Comparison of ENCODE assay signal across 21 mouse cellular contexts in genomic region chr3:65648913-65649312, GRCm38 (mm10). TPM values are rescaled to one million over a fixed set of nuclear protein-coding genes. Genes with fewer than 3 reads are reported as not detected.
DNase-seq lines count a peak whose midpoint lies in the region; ATAC-seq lines count a peak whose summit lies in the region.
"Had no signal": no experiment of that assay in that cellular context is flagged by ENCODE, and none has a peak within 500 bp of the region (broad histone marks: within the 10 kb centered on the region; RNA-seq: fewer than 3 reads in every experiment).

No protein-coding gene starts in this region.

- no peaks in the 10 kb centered on the region for H3K9me3 ChIP-seq in forebrain, embryonic 12.5 days
- no peaks in the 10 kb centered on the region for H3K9me3 ChIP-seq in forebrain, embryonic 14.5 days (replicated peaks; ENCODE audit: control insufficient read depth, low read length)
- H3K9me3 ChIP-seq in midbrain, embryonic 11.5 days (ENCODE audit: control insufficient read depth, low read length): no peaks in the 10 kb centered on the region
- H3K9me3 ChIP-seq in midbrain, embryonic 10.5 days (replicated peaks): no peaks in the 10 kb centered on the region
- no peaks in the 10 kb centered on the region for H3K9me3 ChIP-seq in stomach, embryonic 14.5 days (ENCODE audit: control insufficient read depth, low read depth, low read length)
- H3K9me3 ChIP-seq: embryonic facial prominence, embryonic 12.5 days; hindbrain, embryonic 12.5 days; limb, embryonic 15.5 days; liver, embryonic 15.5 days had no signal

- no peak overlapping the region for H3K4me2 ChIP-seq in forebrain, embryonic 12.5 days
- no peak overlapping the region for H3K4me2 ChIP-seq in forebrain, embryonic 14.5 days (ENCODE audit: low read length)
- no peak overlapping the region for H3K4me2 ChIP-seq in midbrain, embryonic 11.5 days
- H3K4me2 ChIP-seq in stomach, embryonic 14.5 days (replicated peaks; ENCODE audit: low read depth, low read length): no peak overlapping the region
- H3K4me2 ChIP-seq: embryonic facial prominence, embryonic 12.5 days; heart, embryonic 11.5 days; hindbrain, embryonic 12.5 days; limb, embryonic 15.5 days; liver, embryonic 15.5 days had no signal

- peak; percentile 58 for ATAC-seq in forebrain, embryonic 12.5 days (ENCODE audit: low FRiP score)
- no peak for ATAC-seq in forebrain, embryonic 14.5 days
- ATAC-seq in midbrain, embryonic 11.5 days (ENCODE audit: low FRiP score): peak; percentile 74; the same call in 1 of the 2 replicates
- peak; percentile 71; the same call in 1 of the 2 replicates for ATAC-seq in stomach, embryonic 14.5 days (ENCODE audit: insufficient number of reproducible peaks, insufficient read depth, low FRiP score, low read depth)
- ATAC-seq in monocyte, adult 5-6 weeks (replicated peaks; ENCODE audit: insufficient number of reproducible peaks, low FRiP score, low TSS enrichment, poor library complexity, severe bottlenecking): no peak
- ATAC-seq: CD4-positive, CD25-positive, alpha-beta regulatory T cell, adult 4 months; lung, postnatal 0 days had no signal

- 33% methylated on average over 1 of the region's 1 CpGs for WGBS in forebrain, embryonic 12.5 days
- WGBS in forebrain, embryonic 14.5 days: 42% methylated on average over 1 of the region's 1 CpGs
- WGBS in midbrain, embryonic 11.5 days: 50% methylated on average over 1 of the region's 1 CpGs
- 31% methylated on average over 1 of the region's 1 CpGs for WGBS in midbrain, embryonic 10.5 days
- 75% methylated on average over 1 of the region's 1 CpGs for WGBS in stomach, embryonic 14.5 days

- H3K27ac ChIP-seq in forebrain, embryonic 12.5 days: no peak overlapping the region
- H3K27ac ChIP-seq in forebrain, embryonic 14.5 days (ENCODE audit: low read depth, low read length): no peak overlapping the region
- no peak overlapping the region for H3K27ac ChIP-seq in midbrain, embryonic 11.5 days (ENCODE audit: low read depth, low read length)
- H3K27ac ChIP-seq in midbrain, embryonic 10.5 days (replicated peaks): no peak overlapping the region
- no peak overlapping the region for H3K27ac ChIP-seq in stomach, embryonic 14.5 days (ENCODE audit: low read length)
- H3K27ac ChIP-seq: embryonic facial prominence, embryonic 12.5 days; hindbrain, embryonic 12.5 days; layer of hippocampus, adult 2 months; limb, embryonic 15.5 days; liver, embryonic 15.5 days had no signal

- peaks cover 6% of the 10 kb centered on the region; the same call in 1 of the 2 replicates for H3K4me1 ChIP-seq in forebrain, embryonic 12.5 days
- no peaks in the 10 kb centered on the region for H3K4me1 ChIP-seq in forebrain, embryonic 14.5 days (ENCODE audit: control insufficient read depth, insufficient read depth, low read length)
- H3K4me1 ChIP-seq in midbrain, embryonic 11.5 days (ENCODE audit: control insufficient read depth, insufficient read depth, low read length): no peaks in the 10 kb centered on the region
- peaks cover 21% of the 10 kb centered on the region for H3K4me1 ChIP-seq in midbrain, embryonic 10.5 days
- peaks cover 13% of the 10 kb centered on the region for H3K4me1 ChIP-seq in stomach, embryonic 14.5 days (ENCODE audit: control insufficient read depth, insufficient read depth, low read length)
- H3K4me1 ChIP-seq: embryonic facial prominence, embryonic 12.5 days; hindbrain, embryonic 12.5 days; limb, embryonic 15.5 days; liver, embryonic 15.5 days had no signal

- H3K4me3 ChIP-seq in forebrain, embryonic 12.5 days (replicated peaks): no peak overlapping the region
- no peak overlapping the region for H3K4me3 ChIP-seq in forebrain, embryonic 14.5 days (ENCODE audit: low read depth, low read length)
- no peak overlapping the region for H3K4me3 ChIP-seq in midbrain, embryonic 11.5 days (ENCODE audit: low read depth, low read length)
- no peak overlapping the region for H3K4me3 ChIP-seq in midbrain, embryonic 10.5 days
- H3K4me3 ChIP-seq in stomach, embryonic 14.5 days (ENCODE audit: low read depth, low read length): no peak overlapping the region
- H3K4me3 ChIP-seq: embryonic facial prominence, embryonic 12.5 days; hindbrain, embryonic 12.5 days; layer of hippocampus, adult 2 months; limb, embryonic 15.5 days; liver, embryonic 15.5 days had no signal

- DNase-seq in forebrain, embryonic 14.5 days (ENCODE audit: low spot score): no peak
- peak; percentile 77 for DNase-seq in midbrain, embryonic 11.5 days (ENCODE audit: low spot score, missing footprints)
- DNase-seq in midbrain, embryonic 10.5 days (ENCODE audit: low spot score): no peak
- peak; percentile 56 for DNase-seq in ES-CJ7 (ENCODE audit: low read depth, low spot score)
- no peak for DNase-seq in adrenal gland, postnatal 36 days
- DNase-seq: cerebellum, adult 9-10 months; heart, postnatal 10 days; kidney, adult 2 months; kidney, postnatal 14 days; thymus, postnatal 25 days had no signal

- H3K9ac ChIP-seq in forebrain, embryonic 12.5 days: no peak overlapping the region
- H3K9ac ChIP-seq in forebrain, embryonic 14.5 days (ENCODE audit: low read length): no peak overlapping the region
- no peak overlapping the region for H3K9ac ChIP-seq in midbrain, embryonic 11.5 days (ENCODE audit: low read length)
- H3K9ac ChIP-seq in stomach, embryonic 14.5 days (replicated peaks; ENCODE audit: low read depth, low read length): no peak overlapping the region
- H3K9ac ChIP-seq: embryonic facial prominence, embryonic 12.5 days; hindbrain, embryonic 12.5 days; limb, embryonic 15.5 days; liver, embryonic 15.5 days had no signal

- no peaks in the 10 kb centered on the region for H3K36me3 ChIP-seq in forebrain, embryonic 12.5 days (replicated peaks)
- no peaks in the 10 kb centered on the region for H3K36me3 ChIP-seq in forebrain, embryonic 14.5 days (ENCODE audit: control insufficient read depth, insufficient read depth, low read length)
- no peaks in the 10 kb centered on the region for H3K36me3 ChIP-seq in midbrain, embryonic 11.5 days (ENCODE audit: control insufficient read depth, insufficient read depth, low read length)
- H3K36me3 ChIP-seq in midbrain, embryonic 10.5 days: no peaks in the 10 kb centered on the region
- no peaks in the 10 kb centered on the region for H3K36me3 ChIP-seq in stomach, embryonic 14.5 days (ENCODE audit: control insufficient read depth, insufficient read depth, low read length)
- H3K36me3 ChIP-seq: embryonic facial prominence, embryonic 12.5 days; hindbrain, embryonic 12.5 days; limb, embryonic 15.5 days; liver, embryonic 15.5 days had no signal

- H3K27me3 ChIP-seq in forebrain, embryonic 12.5 days: peaks cover 6% of the 10 kb centered on the region; the same call in 1 of the 2 replicates
- no peaks in the 10 kb centered on the region for H3K27me3 ChIP-seq in forebrain, embryonic 14.5 days (replicated peaks; ENCODE audit: control insufficient read depth, insufficient read depth, low read length)
- H3K27me3 ChIP-seq in midbrain, embryonic 11.5 days (ENCODE audit: control insufficient read depth, insufficient read depth, low read length): no peaks in the 10 kb centered on the region
- H3K27me3 ChIP-seq in midbrain, embryonic 10.5 days (ENCODE audit: low read depth, poor library complexity, severe bottlenecking): 0 out of 2 replicates have a peak, but pooled peaks cover 3% of the 10 kb centered on the region
- no peaks in the 10 kb centered on the region for H3K27me3 ChIP-seq in stomach, embryonic 14.5 days (ENCODE audit: control insufficient read depth, insufficient read depth, low read length)
- H3K27me3 ChIP-seq: embryonic facial prominence, embryonic 12.5 days; hindbrain, embryonic 12.5 days; liver, embryonic 15.5 days had no signal

RNA-seq across cellular contexts. Expression of gene Lekr1, which starts 17.1 kb away (rescaled TPM):
- polyA plus RNA-seq in forebrain, embryonic 12.5 days (2016; fragmentation: Nextera tagmentation; extraction: Ambion mirVana): 6.0 and 7.0 TPM in 2 replicates
- polyA plus RNA-seq in forebrain, embryonic 14.5 days (2014; fragmentation: Nextera tagmentation; extraction: Ambion mirVana): 5.5 and 7.6 TPM in 2 replicates
- polyA plus RNA-seq in midbrain, embryonic 11.5 days (2014; fragmentation: Nextera tagmentation; extraction: Ambion mirVana): 5.5 and 7.4 TPM in 2 replicates
- 3.6 and 4.8 TPM in 2 replicates for polyA plus RNA-seq in midbrain, embryonic 10.5 days (2016; fragmentation: Nextera tagmentation; extraction: Ambion mirVana)
- polyA plus RNA-seq in stomach, embryonic 14.5 days (2014; fragmentation: Nextera tagmentation; extraction: Ambion mirVana): 11.7 and 12.3 TPM in 2 replicates
- total RNA-seq in adrenal gland, postnatal 36 days (2021): 1 to 10 TPM; 2.5 to 2.8 TPM
- total RNA-seq in monocyte, adult 5-6 weeks (2017): 0.21 to 2.9 TPM in 2 of 3 replicates, not detected in the other

Comparison
In these comparisons a context has a peak if more than half of its experiments do, and no peak if none do; other contexts are left out.
1. ATAC-seq: peak in forebrain, embryonic 12.5 days (single experiment), midbrain, embryonic 11.5 days (single experiment) and stomach, embryonic 14.5 days (single experiment); none in forebrain, embryonic 14.5 days (single experiment) and monocyte, adult 5-6 weeks (single experiment).
2. DNase-seq: peak in midbrain, embryonic 11.5 days (single experiment) and ES-CJ7 (single experiment); none in forebrain, embryonic 14.5 days (single experiment), midbrain, embryonic 10.5 days (single experiment) and adrenal gland, postnatal 36 days (0 of 2).